Mouse (Mus musculus) kidney, embryonic 15.5 days (tissue): ENCODE data around the gene Dync1h1. TPM values are rescaled to one million over a fixed set of nuclear protein-coding genes. Genes with fewer than 3 reads are reported as not detected.

Experiments used
- ATAC-seq: fragments of 200-750 bp; cut with Nextera tagmentation; replicated peaks from 2 replicates; pipeline ENCODE4 v1.8.0; 2017; ENCODE audit warnings: moderate TSS enrichment; ENCODE audit not compliant: low FRiP score
- H3K27ac ChIP-seq: fragments of 300-500 bp; sonication (generic); 2 replicates; pipeline ENCODE4 v1.5.1; 2015; ENCODE audit warnings: mild to moderate bottlenecking, inconsistent platforms
- H3K27me3 ChIP-seq: fragments of 300-500 bp; sonication (generic); 2 replicates; pipeline ENCODE4 v1.6.1; 2015; ENCODE audit warnings: inconsistent platforms
- H3K36me3 ChIP-seq: fragments of 300-500 bp; sonication (generic); 2 replicates; pipeline ENCODE4 v1.6.1; 2015; ENCODE audit warnings: inconsistent platforms
- H3K4me1 ChIP-seq: fragments of 300-500 bp; sonication (generic); 2 replicates; pipeline ENCODE4 v1.6.1; 2015; ENCODE audit warnings: inconsistent platforms
- H3K4me2 ChIP-seq: fragments of 300-500 bp; sonication (generic); 2 replicates; pipeline ENCODE4 v1.6.1; 2015; ENCODE audit warnings: moderate library complexity, mild to moderate bottlenecking, inconsistent platforms
- H3K4me3 ChIP-seq: fragments of 300-500 bp; sonication (generic); replicated peaks from 2 replicates; pipeline ENCODE4 v1.5.1; 2015; ENCODE audit warnings: mild to moderate bottlenecking, inconsistent platforms
- H3K9ac ChIP-seq: fragments of 300-500 bp; sonication (generic); 2 replicates; pipeline ENCODE4 v1.6.1; 2015; ENCODE audit warnings: mild to moderate bottlenecking, inconsistent platforms
- H3K9me3 ChIP-seq: fragments of 300-500 bp; sonication (generic); replicated peaks from 2 replicates; pipeline ENCODE4 v1.6.1; 2016; ENCODE audit warnings: inconsistent platforms
- WGBS: fragments of 180-500 bp; shearing (Covaris S2); methylation state at CpG from one replicate; pipeline ENCODE4 v1.1.7; 2015; ENCODE audit warnings: mixed read lengths; 5-methylcytosine and 5-hydroxymethylcytosine counted together
- polyA plus RNA-seq: library from polyadenylated mRNA; unstranded; fragments of >200 nt; fragmentation: Nextera tagmentation; extraction: Ambion mirVana; gene quantifications from 2 replicates; pipeline ENCODE4 v1.2.1, GENCODE M21; 2015

Gene Dync1h1
- polyA plus RNA-seq, 1 experiment from 2014 or later: 52.4 TPM

- Histone ChIP-seq H3K36me3 (peaks cover 67% of the 10 kb centered on the region), H3K4me2 (no peak overlapping the region), H3K9me3 (no peaks in the 10 kb centered on the region), H3K4me1 (no peaks in the 10 kb centered on the region), H3K27me3 (no peaks in the 10 kb centered on the region), H3K4me3 (no peak overlapping the region), H3K9ac (no peak overlapping the region), H3K27ac (no peak overlapping the region)
- no peak for ATAC-seq
- 91% methylated on average over 8 of the region's 8 CpGs for WGBS
Observed at GRCm38 (mm10) chr12:110573635-110574034, 27.6 kb upstream of the Dync1h1 start.

- Histone ChIP-seq H3K4me2 (no peak overlapping the region), H3K9me3 (no peaks in the 10 kb centered on the region), H3K27ac (no peak overlapping the region), H3K27me3 (no peaks in the 10 kb centered on the region), H3K9ac (no peak overlapping the region), H3K4me3 (no peak overlapping the region), H3K4me1 (no peaks in the 10 kb centered on the region), H3K36me3 (peaks cover 61% of the 10 kb centered on the region)
- 55% methylated on average over 4 of the region's 4 CpGs for WGBS
- ATAC-seq: no peak
Observed at GRCm38 (mm10) chr12:110575926-110576325, 25.3 kb upstream of the Dync1h1 start.

GRCm38 (mm10) chr12:110578333-110578732 is 22.9 kb upstream of the Dync1h1 start:
- H3K9ac ChIP-seq: no peak overlapping the region
- no peaks in the 10 kb centered on the region for H3K27me3 ChIP-seq
- 89% methylated on average over 9 of the region's 9 CpGs for WGBS
- no peak for ATAC-seq
- no peak overlapping the region for H3K4me2 ChIP-seq
- H3K36me3 ChIP-seq: peaks cover 48% of the 10 kb centered on the region
- H3K27ac ChIP-seq: no peak overlapping the region
- H3K9me3 ChIP-seq: no peaks in the 10 kb centered on the region
- H3K4me3 ChIP-seq: no peak overlapping the region
- no peaks in the 10 kb centered on the region for H3K4me1 ChIP-seq

DNA sequence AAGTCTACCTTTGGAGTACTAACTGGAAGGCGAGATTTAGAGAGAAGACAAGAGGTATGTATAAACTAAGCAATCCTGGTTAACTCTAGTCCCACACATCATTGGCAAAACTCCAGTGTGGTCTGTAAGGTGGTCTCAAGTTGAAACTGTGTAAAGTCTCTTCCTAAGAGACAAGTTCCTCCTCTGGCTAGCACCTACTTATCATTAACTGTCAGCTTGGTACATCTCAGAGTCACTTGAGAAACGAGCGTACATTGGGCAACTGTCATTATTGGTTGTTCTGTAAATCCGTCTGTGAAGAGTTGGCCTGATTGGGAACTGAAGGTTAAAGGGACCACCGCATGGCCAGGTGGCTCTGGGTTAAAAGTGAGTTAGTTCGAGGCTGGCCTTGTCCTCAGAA is 12.6 kb upstream of the Dync1h1 start:
- H3K27ac ChIP-seq: no peak overlapping the region
- peaks cover 22% of the 10 kb centered on the region for H3K4me1 ChIP-seq
- WGBS: 81% methylated on average over 6 of the region's 6 CpGs
- H3K9me3 ChIP-seq: no peaks in the 10 kb centered on the region
- H3K36me3 ChIP-seq: no peaks in the 10 kb centered on the region
- no peak overlapping the region for H3K4me3 ChIP-seq
- no peak overlapping the region for H3K9ac ChIP-seq
- H3K27me3 ChIP-seq: no peaks in the 10 kb centered on the region
- ATAC-seq: no peak
- no peak overlapping the region for H3K4me2 ChIP-seq

GRCm38 (mm10) chr12:110590804-110591259 is 10.4 kb upstream of the Dync1h1 start:
- Histone ChIP-seq H3K9me3 (no peaks in the 10 kb centered on the region), H3K4me3 (peak overlapping the region; percentile 91), H3K4me2 (peak overlapping the region; percentile 95), H3K36me3 (no peaks in the 10 kb centered on the region), H3K4me1 (peaks cover 22% of the 10 kb centered on the region), H3K9ac (peak overlapping the region; percentile 94), H3K27me3 (no peaks in the 10 kb centered on the region), H3K27ac (peak overlapping the region; percentile 95)
- WGBS: 1% methylated on average over 15 of the region's 15 CpGs
- ATAC-seq: no peak

- Histone ChIP-seq H3K36me3 (no peaks in the 10 kb centered on the region), H3K4me1 (peaks cover 22% of the 10 kb centered on the region), H3K27ac (peak overlapping the region; percentile 95), H3K27me3 (no peaks in the 10 kb centered on the region), H3K4me2 (peak overlapping the region; percentile 95), H3K9me3 (no peaks in the 10 kb centered on the region), H3K9ac (peak overlapping the region; percentile 94), H3K4me3 (peak overlapping the region; percentile 91)
- WGBS: under 1% methylated on average over 56 of the region's 56 CpGs
- ATAC-seq: peak; percentile 97
Observed at GRCm38 (mm10) chr12:110591260-110591883, 9.9 kb upstream of the Dync1h1 start.

GRCm38 (mm10) chr12:110598527-110598926 is 2.7 kb upstream of the Dync1h1 start:
- no peak overlapping the region for H3K27ac ChIP-seq
- H3K4me2 ChIP-seq: no peak overlapping the region
- ATAC-seq: no peak
- 6% methylated on average over 7 of the region's 7 CpGs for WGBS
- H3K9me3 ChIP-seq: no peaks in the 10 kb centered on the region
- 0 out of 2 replicates have a peak overlapping the region, but pooled peaks have one; percentile 1 for H3K9ac ChIP-seq
- H3K36me3 ChIP-seq: no peaks in the 10 kb centered on the region
- peaks cover 20% of the 10 kb centered on the region for H3K4me1 ChIP-seq
- H3K27me3 ChIP-seq: 0 out of 2 replicates have a peak, but pooled peaks cover 5% of the 10 kb centered on the region
- no peak overlapping the region for H3K4me3 ChIP-seq

GRCm38 (mm10) chr12:110599791-110600190 is 1.5 kb upstream of the Dync1h1 start:
- Histone ChIP-seq H3K27ac (no peak overlapping the region), H3K4me2 (no peak overlapping the region), H3K9me3 (no peaks in the 10 kb centered on the region), H3K27me3 (0 out of 2 replicates have a peak, but pooled peaks cover 5% of the 10 kb centered on the region), H3K4me3 (no peak overlapping the region), H3K9ac (no peak overlapping the region), H3K36me3 (no peaks in the 10 kb centered on the region), H3K4me1 (peaks cover 26% of the 10 kb centered on the region)
- no peak for ATAC-seq
- WGBS: 67% methylated on average over 4 of the region's 4 CpGs

DNA sequence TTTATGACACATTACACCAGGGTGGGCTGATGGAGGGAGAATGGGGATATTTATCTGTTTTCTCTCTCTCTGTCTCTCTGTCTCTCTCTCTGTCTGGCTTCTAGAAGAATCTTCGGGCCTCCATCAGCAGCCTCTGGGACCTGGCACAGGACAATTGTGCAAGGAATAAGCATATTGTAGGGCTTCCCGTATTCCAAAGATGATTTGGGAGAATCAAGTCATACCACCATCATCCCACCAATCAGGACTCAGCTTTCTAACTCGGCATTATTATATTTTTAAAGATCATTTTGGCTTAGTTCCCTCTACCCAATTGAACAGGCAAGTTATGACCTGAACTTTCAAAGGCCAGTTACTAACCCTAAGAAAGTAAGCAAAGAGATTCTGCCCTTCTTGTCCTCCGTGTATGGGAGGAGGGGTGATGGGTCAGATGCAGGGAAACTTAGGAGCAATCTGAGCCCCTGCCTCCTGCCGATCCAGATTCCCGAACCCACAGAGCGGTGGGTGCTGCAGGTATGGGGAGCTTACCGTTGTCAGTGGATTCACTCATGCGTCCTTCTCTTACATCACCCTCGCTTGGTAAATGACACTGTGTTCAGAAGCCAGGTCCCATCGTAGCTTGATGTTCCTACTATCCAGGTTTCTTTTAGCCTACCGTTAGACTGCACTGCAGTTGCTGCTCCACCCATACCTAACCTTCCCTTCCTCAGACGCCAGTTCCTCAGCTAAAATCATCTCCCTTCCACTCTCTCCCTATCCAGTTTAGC is 844 bp upstream of the Dync1h1 start:
- Histone ChIP-seq H3K36me3 (no peaks in the 10 kb centered on the region), H3K4me3 (peak overlapping the region; percentile 100), H3K27me3 (0 out of 2 replicates have a peak, but pooled peaks cover 5% of the 10 kb centered on the region), H3K4me1 (peaks cover 26% of the 10 kb centered on the region), H3K9me3 (no peaks in the 10 kb centered on the region), H3K4me2 (peak overlapping the region; percentile 68), H3K27ac (no peak overlapping the region), H3K9ac (peak overlapping the region; percentile 27; the same call in 1 of the 2 replicates)
- 55% methylated on average over 13 of the region's 13 CpGs for WGBS
- no peak; the same call in none of the 2 replicates for ATAC-seq

DNA sequence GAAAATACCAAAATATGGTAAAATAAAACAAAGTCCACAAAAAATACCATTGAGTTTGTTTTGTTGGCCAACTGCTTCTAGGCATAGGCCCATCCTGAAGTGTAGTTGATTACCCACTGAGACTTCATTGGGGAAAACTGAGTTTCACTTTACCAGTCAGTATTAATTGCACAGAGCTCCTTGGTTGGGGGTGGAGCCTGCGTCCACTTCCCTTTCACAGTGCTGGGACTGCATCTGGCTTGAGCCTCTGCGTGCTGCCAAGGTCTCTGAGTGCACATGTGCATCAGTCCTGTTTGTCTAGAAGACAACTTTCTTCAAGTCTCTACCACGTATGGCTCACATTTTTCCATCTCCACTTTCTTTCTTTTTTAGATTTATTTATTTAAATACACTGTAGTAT is 4.9 kb downstream of the Dync1h1 start:
- Histone ChIP-seq H3K9me3 (no peaks in the 10 kb centered on the region), H3K4me3 (no peak overlapping the region), H3K9ac (no peak overlapping the region), H3K36me3 (peaks cover 5% of the 10 kb centered on the region), H3K27me3 (no peaks in the 10 kb centered on the region), H3K27ac (no peak overlapping the region), H3K4me2 (no peak overlapping the region), H3K4me1 (peaks cover 33% of the 10 kb centered on the region)
- no peak for ATAC-seq
- whole genome bisulfite sequencing: 82% methylated on average over 3 of the region's 3 CpGs

- Histone ChIP-seq H3K4me2 (no peak overlapping the region), H3K27ac (no peak overlapping the region), H3K9me3 (no peaks in the 10 kb centered on the region), H3K9ac (no peak overlapping the region), H3K27me3 (no peaks in the 10 kb centered on the region), H3K4me3 (no peak overlapping the region), H3K4me1 (peaks cover 33% of the 10 kb centered on the region), H3K36me3 (peaks cover 5% of the 10 kb centered on the region)
- 83% methylated on average over 2 of the region's 2 CpGs for WGBS
- no peak for ATAC-seq
Observed at GRCm38 (mm10) chr12:110606676-110607075, 5.4 kb downstream of the Dync1h1 start.

GRCm38 (mm10) chr12:110608460-110609152 is 7.4 kb downstream of the Dync1h1 start:
- Histone ChIP-seq H3K9me3 (no peaks in the 10 kb centered on the region), H3K4me1 (peaks cover 19% of the 10 kb centered on the region), H3K4me2 (no peak overlapping the region), H3K9ac (no peak overlapping the region), H3K27me3 (no peaks in the 10 kb centered on the region), H3K36me3 (peaks cover 22% of the 10 kb centered on the region), H3K27ac (peak overlapping the region; percentile 64), H3K4me3 (no peak overlapping the region)
- WGBS: 55% methylated on average over 11 of the region's 11 CpGs
- ATAC-seq: peak; percentile 87
